Mouse (Mus musculus) bone marrow macrophage, adult 2 months (primary cell): Measurements from ENCODE around the gene Trdn.

ENCODE experiments used
- CTCF ChIP-seq: IDR thresholded peaks from 2 replicates; pipeline ENCODE4 v1.5.1; 2012; ENCODE audit warnings: low read depth, mild to moderate bottlenecking, low read length, moderate library complexity
- POLR2A ChIP-seq: IDR thresholded peaks from 2 replicates; pipeline ENCODE4 v1.6.1; 2012; ENCODE audit warnings: mild to moderate bottlenecking, low read depth, low read length, borderline replicate concordance

DNA sequence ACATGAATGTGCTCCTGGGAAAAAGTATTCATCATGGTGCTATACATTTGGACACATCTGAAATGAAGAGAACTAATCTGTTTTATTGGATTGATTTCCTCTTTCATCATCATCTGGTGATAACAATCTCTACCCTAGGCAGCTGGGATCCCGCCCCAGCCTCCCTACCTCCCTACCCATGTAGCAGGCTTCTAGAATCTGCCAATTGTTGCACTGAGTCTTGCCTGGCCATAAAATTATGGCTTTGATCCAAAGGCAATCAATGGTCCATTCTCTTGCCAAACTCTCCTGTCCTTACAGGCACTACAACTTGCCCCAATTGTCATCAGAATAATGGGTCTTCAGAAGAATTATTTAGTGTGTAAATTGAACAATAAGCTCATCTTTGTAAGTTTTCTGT is 19.6 kb upstream of the Trdn start:
- TF ChIP-seq CTCF: no peak
- no peak for TF ChIP-seq POLR2A
